Mouse (Mus musculus) left cerebral cortex, adult 2 months (tissue): ENCODE data around the gene Rhoa. TPM values are rescaled to one million over a fixed set of nuclear protein-coding genes. Genes with fewer than 3 reads are reported as not detected.
"Not testable (repeated sequence)": the region's sequence is repeated elsewhere in the genome, so short reads cannot be mapped to it uniquely, and the experiment has no call there.

Source experiments
- DNase-seq, 2 experiments: peaks; one replicate each; pipeline ENCODE4 v3.0.0; 2021 to 2022; ENCODE audit warnings: low spot score in 2 of 2, mixed read lengths in 1 of 2; ENCODE audit errors: extremely low spot score in 1 of 2
- H3K27ac ChIP-seq: fragments of 200-600 bp; 2 replicates; pipeline ENCODE4 v1.8.1; 2022
- H3K4me3 ChIP-seq: fragments of 200-600 bp; 2 replicates; pipeline ENCODE4 v1.8.1; 2022
- CTCF ChIP-seq: fragments of 200-600 bp; IDR thresholded peaks from 2 replicates; pipeline ENCODE4 v1.8.1; 2022; ENCODE audit warnings: antibody characterized with exemption, mild to moderate bottlenecking, moderate library complexity
- intact Hi-C: fragments of 180-260 bp; cut with DNase I; formaldehyde crosslinking; loops from one replicate; pipeline ENCODE4 v1.15.1; 2025
- total RNA-seq, 2 experiments: library from RNA; stranded (reverse); gene quantifications; 2 replicates each; pipeline ENCODE4 v1.2.3; 2021

The Rhoa gene
- total RNA-seq, 2 experiments from 2014 or later, result 154 to 159 TPM

GRCm38 (mm10) chr9:108271941-108272340 lies 34.0 kb upstream of the Rhoa start:
- no peak overlapping the region for H3K27ac ChIP-seq
- DNase-seq, result no peak
- TF ChIP-seq CTCF, result no peak
- intact Hi-C loops, result no loop called here
- no peak overlapping the region for H3K4me3 ChIP-seq

GRCm38 (mm10) chr9:108272691-108273090 lies 33.2 kb upstream of the Rhoa start:
- no peak for TF ChIP-seq CTCF
- intact Hi-C loops, result no loop called here
- DNase-seq, result no peak

GRCm38 (mm10) chr9:108273485-108273884 lies 32.4 kb upstream of the Rhoa start:
- intact Hi-C loops, result no loop called here
- Histone ChIP-seq H3K4me3 (no peak overlapping the region), H3K27ac (no peak overlapping the region)
- DNase-seq, result no peak
- TF ChIP-seq CTCF, result no peak

More at GRCm38 (mm10) chr9:108272691-108273090, 33.2 kb upstream of the Rhoa start:
- no peak overlapping the region for H3K4me3 ChIP-seq
- H3K27ac ChIP-seq, result no peak overlapping the region

GRCm38 (mm10) chr9:108274476-108275330 lies 31.2 kb upstream of the Rhoa start:
- intact Hi-C loops, result no loop called here
- no peak for TF ChIP-seq CTCF
- no peak for DNase-seq
- Histone ChIP-seq H3K27ac (no peak overlapping the region), H3K4me3 (no peak overlapping the region)

GRCm38 (mm10) chr9:108275331-108275659 lies 30.6 kb upstream of the Rhoa start:
- DNase-seq, result no peak
- no peak overlapping the region for H3K27ac ChIP-seq
- no peak overlapping the region for H3K4me3 ChIP-seq
- intact Hi-C loops, result no loop called here
- no peak for TF ChIP-seq CTCF

- no peak for DNase-seq
- intact Hi-C loops, result no loop called here
- TF ChIP-seq CTCF, result peak; percentile 50
- H3K27ac ChIP-seq, result no peak overlapping the region
- no peak overlapping the region for H3K4me3 ChIP-seq
Observed at GRCm38 (mm10) chr9:108278697-108279450, 27.1 kb upstream of the Rhoa start.

GRCm38 (mm10) chr9:108280071-108280828 lies 25.7 kb upstream of the Rhoa start:
- no peak overlapping the region for H3K4me3 ChIP-seq
- peak overlapping the region; percentile 17; the same call in 1 of the 2 replicates for H3K27ac ChIP-seq
- DNase-seq, result no peak
- TF ChIP-seq CTCF, result no peak
- intact Hi-C loops, result loop anchor here (5.0 kb wide), 1 partner anchor 78 kb away; no protein-coding TSS in a partner anchor

- no peak overlapping the region for H3K4me3 ChIP-seq
- intact Hi-C loops, result loop anchor here (1.0 to 5.0 kb wide), 2 partner anchors 82 to 189 kb away; no protein-coding TSS in a partner anchor
- DNase-seq, result peak; percentile 56 to 73
- peak; percentile 93 for TF ChIP-seq CTCF
- no peak overlapping the region for H3K27ac ChIP-seq
Observed at GRCm38 (mm10) chr9:108284410-108284809, 21.5 kb upstream of the Rhoa start.

- H3K4me3 ChIP-seq, H3K27ac ChIP-seq, DNase-seq, intact Hi-C loops: not testable (repeated sequence)
Observed at GRCm38 (mm10) chr9:108287526-108288238, 18.2 kb upstream of the Rhoa start.

GRCm38 (mm10) chr9:108289347-108289746 lies 16.6 kb upstream of the Rhoa start:
- DNase-seq, result no peak
- TF ChIP-seq CTCF, result no peak
- Histone ChIP-seq H3K27ac (no peak overlapping the region), H3K4me3 (no peak overlapping the region; the same call in 1 of the 2 replicates)
- intact Hi-C loops, result no loop called here

GRCm38 (mm10) chr9:108290016-108290750 lies 15.7 kb upstream of the Rhoa start, which contains the start of gene Nicn1:
TSS of gene Nicn1 (plus strand) at chr9:108290429.
- Histone ChIP-seq H3K4me3 (peak within 1 kb of the TSS; percentile 53), H3K27ac (peak within 1 kb of the TSS; percentile 84)
- no peak; the same call in 1 of the 2 replicates for TF ChIP-seq CTCF
- intact Hi-C loops, result no loop called here
- DNase-seq, result peak; percentile 85 to 91
